ENCODE assay signal across 8 mouse cellular contexts in the genomic region with DNA sequence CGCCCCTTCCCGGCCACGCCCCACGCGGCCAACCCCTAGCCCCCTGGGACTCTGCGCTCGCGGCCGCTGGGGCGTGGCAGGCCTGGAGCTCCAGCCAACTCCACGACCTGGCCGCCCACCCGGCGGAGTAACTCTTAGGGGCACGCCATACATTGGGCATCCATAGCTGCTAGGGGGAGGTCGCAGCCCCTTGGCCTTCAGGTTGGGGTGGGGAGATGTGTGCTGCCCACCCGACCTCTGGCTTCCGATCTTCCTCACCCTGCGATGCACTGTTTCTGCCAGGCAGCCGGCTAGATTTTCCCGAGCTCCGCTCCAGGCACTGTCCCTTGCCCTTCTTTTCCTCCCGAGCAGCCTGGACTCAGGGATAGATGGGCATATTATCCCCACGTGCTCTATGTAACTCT. TPM values are rescaled to one million over a fixed set of nuclear protein-coding genes. Genes with fewer than 3 reads are reported as not detected.
DNase-seq lines count a peak whose midpoint lies in the region; ATAC-seq and TF ChIP-seq lines count a peak whose summit lies in the region.

No protein-coding gene starts in this region.

- intact Hi-C loops in gastrocnemius, postnatal 14 days (cut with DNase I; ENCODE audit: low total_unique reads), result no loop called here

- no peak for DNase-seq in heart, adult 8-10 months (ENCODE audit: low spot score)
- no peak for DNase-seq in embryonic facial prominence, embryonic 11.5 days (ENCODE audit: low spot score)
- DNase-seq in intestine, embryonic 14.5 days (ENCODE audit: low spot score), result peak; percentile 73
- DNase-seq in adrenal gland, postnatal 10 days, result no peak
- DNase-seq in gastrocnemius, postnatal 14 days, result no peak
- DNase-seq in natural killer cell, adult 2 months (ENCODE audit: low spot score in 2 of 2), result no peak

- 10% methylated on average over 24 of the region's 24 CpGs for WGBS in heart, embryonic 15.5 days
- 2% methylated on average over 24 of the region's 24 CpGs for WGBS in embryonic facial prominence, embryonic 11.5 days
- WGBS in intestine, embryonic 14.5 days, result 7% methylated on average over 24 of the region's 24 CpGs

- H3K4me3 ChIP-seq in heart, embryonic 15.5 days, result peak overlapping the region; percentile 52
- H3K4me3 ChIP-seq in embryonic facial prominence, embryonic 11.5 days (ENCODE audit: low read depth, low read length), result peak overlapping the region; percentile 38
- H3K4me3 ChIP-seq in intestine, embryonic 14.5 days (ENCODE audit: low read depth, low read length), result peak overlapping the region; percentile 41
- no peak overlapping the region for H3K4me3 ChIP-seq in myocyte

- TF ChIP-seq POLR2A in myocyte (IDR thresholded peaks at IDR 0.05; ENCODE audit: insufficient read length, low read depth), result no peak

- peak overlapping the region; percentile 8; the same call in 1 of the 2 replicates for H3K27ac ChIP-seq in heart, embryonic 15.5 days
- peak overlapping the region; percentile 54 for H3K27ac ChIP-seq in embryonic facial prominence, embryonic 11.5 days (replicated peaks; ENCODE audit: low read depth, low read length)
- H3K27ac ChIP-seq in intestine, embryonic 14.5 days (ENCODE audit: low read depth), result peak overlapping the region; percentile 24

- H3K27me3 ChIP-seq in heart, embryonic 15.5 days, result peaks cover 49% of the 10 kb centered on the region
- no peaks in the 10 kb centered on the region; the same call in 1 of the 2 replicates for H3K27me3 ChIP-seq in embryonic facial prominence, embryonic 11.5 days (ENCODE audit: control insufficient read depth, insufficient read depth, low read length)
- no peaks in the 10 kb centered on the region; the same call in 1 of the 2 replicates for H3K27me3 ChIP-seq in intestine, embryonic 14.5 days (replicated peaks; ENCODE audit: control insufficient read depth, insufficient read depth, low read length)
- H3K27me3 ChIP-seq in myocyte (ENCODE audit: control insufficient read depth, insufficient read depth, insufficient read length), result peaks cover 44% of the 10 kb centered on the region

- peak overlapping the region; percentile 63 for H3K9ac ChIP-seq in heart, embryonic 15.5 days
- peak overlapping the region; percentile 68 for H3K9ac ChIP-seq in embryonic facial prominence, embryonic 11.5 days (replicated peaks; ENCODE audit: low read length)
- H3K9ac ChIP-seq in intestine, embryonic 14.5 days (ENCODE audit: low read length), result peak overlapping the region; percentile 66

- H3K4me2 ChIP-seq in heart, embryonic 15.5 days, result peak overlapping the region; percentile 91
- peak overlapping the region; percentile 87 for H3K4me2 ChIP-seq in embryonic facial prominence, embryonic 11.5 days (ENCODE audit: low read depth, low read length)
- H3K4me2 ChIP-seq in intestine, embryonic 14.5 days (ENCODE audit: low read length), result peak overlapping the region; percentile 81
- peak overlapping the region; percentile 38 for H3K4me2 ChIP-seq in myocyte (ENCODE audit: low read depth)

- peaks cover 50% of the 10 kb centered on the region for H3K4me1 ChIP-seq in heart, embryonic 15.5 days (replicated peaks)
- H3K4me1 ChIP-seq in embryonic facial prominence, embryonic 11.5 days (ENCODE audit: control insufficient read depth, insufficient read depth, low read length), result peaks cover 16% of the 10 kb centered on the region; the same call in 1 of the 2 replicates
- peaks cover 49% of the 10 kb centered on the region for H3K4me1 ChIP-seq in intestine, embryonic 14.5 days (replicated peaks; ENCODE audit: control insufficient read depth, insufficient read depth, low read length)

- peak overlapping the region; percentile 39 for H3ac ChIP-seq in myocyte (ENCODE audit: control insufficient read depth, insufficient read length)

- no peaks in the 10 kb centered on the region for H3K36me3 ChIP-seq in heart, embryonic 15.5 days
- H3K36me3 ChIP-seq in embryonic facial prominence, embryonic 11.5 days (replicated peaks; ENCODE audit: control insufficient read depth, insufficient read depth, low read depth, low read length), result no peaks in the 10 kb centered on the region
- no peaks in the 10 kb centered on the region for H3K36me3 ChIP-seq in intestine, embryonic 14.5 days (ENCODE audit: control insufficient read depth, insufficient read depth, low read length)
- H3K36me3 ChIP-seq in myocyte (ENCODE audit: control insufficient read depth, insufficient read depth), result no peaks in the 10 kb centered on the region

- ATAC-seq in heart, embryonic 15.5 days (replicated peaks; ENCODE audit: insufficient number of reproducible peaks, insufficient read depth, low FRiP score, low read depth), result peak; percentile 29; the same call in 1 of the 2 replicates
- peak; percentile 4; the same call in 1 of the 2 replicates for ATAC-seq in embryonic facial prominence, embryonic 11.5 days (replicated peaks; ENCODE audit: insufficient number of reproducible peaks, low FRiP score, low TSS enrichment, low read depth)
- ATAC-seq in intestine, embryonic 14.5 days (replicated peaks; ENCODE audit: low FRiP score, low TSS enrichment, low read depth), result peak; percentile 33

- no peaks in the 10 kb centered on the region for H3K9me3 ChIP-seq in heart, embryonic 15.5 days (replicated peaks)
- H3K9me3 ChIP-seq in embryonic facial prominence, embryonic 11.5 days (replicated peaks; ENCODE audit: control insufficient read depth, low read length), result no peaks in the 10 kb centered on the region
- H3K9me3 ChIP-seq in intestine, embryonic 14.5 days (ENCODE audit: control insufficient read depth, low read length), result no peaks in the 10 kb centered on the region

- H3K79me2 ChIP-seq in myocyte (ENCODE audit: control insufficient read depth, insufficient read depth), result no peaks in the 10 kb centered on the region

TF ChIP-seq in myocyte, 11 proteins besides CTCF, POLR2A, EP300 and RAD21:
- TF ChIP-seq TCF12 (IDR thresholded peaks at IDR 0.05; ENCODE audit: insufficient read depth, poor library complexity, severe bottlenecking), result no peak
- TF ChIP-seq POLR2AphosphoS2 (IDR thresholded peaks at IDR 0.05; ENCODE audit: insufficient read length, low read depth), result no peak
- no peak for TF ChIP-seq USF1 (IDR thresholded peaks at IDR 0.05; ENCODE audit: low read depth)
- no peak for TF ChIP-seq MYOG (IDR thresholded peaks at IDR 0.05; ENCODE audit: control insufficient read depth in 1 of 3, insufficient read depth in 1 of 3, insufficient read length in 2 of 3, low read depth in 2 of 3)
- no peak for TF ChIP-seq SRF (IDR thresholded peaks at IDR 0.05; ENCODE audit: control insufficient read depth, insufficient read length, low read depth)
- no peak for TF ChIP-seq E2F4 (IDR thresholded peaks at IDR 0.05; ENCODE audit: insufficient read depth)
- TF ChIP-seq MAX (IDR thresholded peaks at IDR 0.05; ENCODE audit: low read depth), result no peak
- no peak for TF ChIP-seq MYOD1 (IDR thresholded peaks at IDR 0.05; ENCODE audit: control insufficient read depth in 1 of 3, insufficient read length in 2 of 3, low read depth in 2 of 3)
- TF ChIP-seq REST (IDR thresholded peaks at IDR 0.05; ENCODE audit: insufficient read depth, insufficient read length), result no peak
- TF ChIP-seq CEBPB (IDR thresholded peaks at IDR 0.05; ENCODE audit: insufficient read depth, poor library complexity, severe bottlenecking), result no peak
- TF ChIP-seq TCF3 (IDR thresholded peaks at IDR 0.05; ENCODE audit: insufficient read length, low read depth), result no peak

RNA-seq across cellular contexts. Expression of a gene that starts 25.8 kb away (rescaled TPM):
- polyA plus RNA-seq in heart, embryonic 15.5 days (2015; fragmentation: Nextera tagmentation; extraction: Ambion mirVana), result 4.0 and 9.1 TPM in 2 replicates
- total RNA-seq in heart, adult 8-10 months (2022), result 10 to 100 TPM in 2 of 4 experiments, 1 to 10 TPM in 2; 5.7 to 10.7 (median 9.3) TPM
- polyA plus RNA-seq in embryonic facial prominence, embryonic 11.5 days (2014; fragmentation: Nextera tagmentation; extraction: Ambion mirVana), result 7.6 and 9.5 TPM in 2 replicates
- polyA plus RNA-seq in intestine, embryonic 14.5 days (2014; fragmentation: Nextera tagmentation; extraction: Ambion mirVana), result 11.1 and 13.7 TPM in 2 replicates
- 2.7 TPM for polyA plus RNA-seq in myocyte (2012; fragmentation: generic; extraction: Trizol)
- 1 to 10 TPM; 4.8 to 8.8 TPM for total RNA-seq in adrenal gland, postnatal 10 days (2021)
- 1 to 10 TPM; 1.9 to 3.1 TPM for total RNA-seq in gastrocnemius, postnatal 14 days (2021)

RNA-seq across cellular contexts. Expression of a gene that starts 37.5 kb away (rescaled TPM):
- 29.5 and 37.6 TPM in 2 replicates for polyA plus RNA-seq in heart, embryonic 15.5 days (2015; fragmentation: Nextera tagmentation; extraction: Ambion mirVana)
- 10 to 100 TPM; 20.4 to 22.2 (median 21.9) TPM for total RNA-seq in heart, adult 8-10 months (2022)
- polyA plus RNA-seq in embryonic facial prominence, embryonic 11.5 days (2014; fragmentation: Nextera tagmentation; extraction: Ambion mirVana), result 38.6 and 39.9 TPM in 2 replicates
- 39.3 and 42.4 TPM in 2 replicates for polyA plus RNA-seq in intestine, embryonic 14.5 days (2014; fragmentation: Nextera tagmentation; extraction: Ambion mirVana)
- polyA plus RNA-seq in myocyte (2012; fragmentation: generic; extraction: Trizol), result 27.2 TPM
- total RNA-seq in adrenal gland, postnatal 10 days (2021), result 10 to 100 TPM; 18.6 to 21.7 TPM
- 10 to 100 TPM; 10.5 to 10.9 TPM for total RNA-seq in gastrocnemius, postnatal 14 days (2021)

RNA-seq across cellular contexts. Expression of a gene that starts 37.8 kb away (rescaled TPM):
- 107 and 117 TPM in 2 replicates for polyA plus RNA-seq in heart, embryonic 15.5 days (2015; fragmentation: Nextera tagmentation; extraction: Ambion mirVana)
- total RNA-seq in heart, adult 8-10 months (2022), result 1 to 10 TPM; 1.6 to 3.1 (median 2.1) TPM
- 318 and 328 TPM in 2 replicates for polyA plus RNA-seq in embryonic facial prominence, embryonic 11.5 days (2014; fragmentation: Nextera tagmentation; extraction: Ambion mirVana)
- 174 and 191 TPM in 2 replicates for polyA plus RNA-seq in intestine, embryonic 14.5 days (2014; fragmentation: Nextera tagmentation; extraction: Ambion mirVana)
- polyA plus RNA-seq in myocyte (2012; fragmentation: generic; extraction: Trizol), result 54.1 TPM
- total RNA-seq in adrenal gland, postnatal 10 days (2021), result 10 to 100 TPM; 24.0 to 31.5 TPM
- 1 to 10 TPM; 6.4 to 6.8 TPM for total RNA-seq in gastrocnemius, postnatal 14 days (2021)

RNA-seq across cellular contexts. Expression of a gene that starts 43.3 kb away (rescaled TPM):
- 99.3 and 113 TPM in 2 replicates for polyA plus RNA-seq in heart, embryonic 15.5 days (2015; fragmentation: Nextera tagmentation; extraction: Ambion mirVana)
- 10 to 100 TPM in 2 of 4 experiments, 1 to 10 TPM in 2; 8.8 to 12.0 (median 10.6) TPM for total RNA-seq in heart, adult 8-10 months (2022)
- 323 and 360 TPM in 2 replicates for polyA plus RNA-seq in embryonic facial prominence, embryonic 11.5 days (2014; fragmentation: Nextera tagmentation; extraction: Ambion mirVana)
- 214 and 230 TPM in 2 replicates for polyA plus RNA-seq in intestine, embryonic 14.5 days (2014; fragmentation: Nextera tagmentation; extraction: Ambion mirVana)
- 13.1 TPM for polyA plus RNA-seq in myocyte (2012; fragmentation: generic; extraction: Trizol)
- 10 to 100 TPM; 50.1 to 56.5 TPM for total RNA-seq in adrenal gland, postnatal 10 days (2021)
- total RNA-seq in gastrocnemius, postnatal 14 days (2021), result 10 to 100 TPM; 11.8 to 13.0 TPM

Comparison
In these comparisons a context has a peak if more than half of its experiments do, and no peak if none do; other contexts are left out.
1. H3K4me2 ChIP-seq: peak in every context shown above with its lines; median percentile 91 in heart, embryonic 15.5 days; 87 in embryonic facial prominence, embryonic 11.5 days; 81 in intestine, embryonic 14.5 days; 38 in myocyte.